Comparison of ENCODE assay signal across 33 mouse cellular contexts in the genomic region with DNA sequence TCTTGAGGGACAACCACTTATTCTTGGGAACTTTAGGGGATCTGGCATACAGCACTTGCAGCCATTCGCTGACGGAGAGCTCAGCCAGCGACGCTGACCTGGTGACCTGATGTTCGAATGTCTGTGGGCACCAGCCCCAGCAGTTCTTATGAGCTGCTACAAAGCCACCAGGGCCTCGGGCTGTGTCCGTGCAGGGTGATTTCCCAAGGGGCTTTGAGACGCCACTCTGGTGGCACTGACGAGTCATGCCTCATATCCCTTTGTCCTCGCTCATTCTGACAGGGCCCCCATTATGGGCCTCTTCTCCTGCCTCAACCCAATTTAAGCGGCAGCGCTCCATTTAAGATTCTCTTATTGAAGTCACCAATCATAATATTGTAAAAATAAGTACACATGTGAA. TPM values are rescaled to one million over a fixed set of nuclear protein-coding genes. Genes with fewer than 3 reads are reported as not detected.
DNase-seq lines count a peak whose midpoint lies in the region; ATAC-seq and TF ChIP-seq lines count a peak whose summit lies in the region.
"Had no signal": no experiment of that assay in that cellular context is flagged by ENCODE, and none has a peak within 500 bp of the region (broad histone marks: within the 10 kb centered on the region; RNA-seq: fewer than 3 reads in every experiment).

No protein-coding gene starts in this region.

- TF ChIP-seq RAD21 in CH12.LX (IDR thresholded peaks at IDR 0.05; ENCODE audit: low read depth, low read length) = no peak

- dilution Hi-C loops in CH12.LX (cut with MboI; ENCODE audit: extremely low pct_ligation_motif_present, extremely low pct_unique_long_range_greater_than_20kb, low sequenced_read_pairs) = no loop called here

- ATAC-seq in forebrain, embryonic 14.5 days = no peak
- ATAC-seq in hindbrain, embryonic 12.5 days (ENCODE audit: low FRiP score) = 0 out of 2 replicates have a peak, but pooled peaks have one; percentile 46
- ATAC-seq in hindbrain, embryonic 14.5 days (ENCODE audit: low FRiP score) = no peak
- ATAC-seq in kidney, embryonic 14.5 days (ENCODE audit: low FRiP score, low TSS enrichment) = no peak
- ATAC-seq: forebrain, embryonic 13.5 days; forebrain, postnatal 0 days had no signal

- H3K9ac ChIP-seq in forebrain, embryonic 14.5 days (ENCODE audit: low read length) = no peak overlapping the region
- no peak overlapping the region for H3K9ac ChIP-seq in hindbrain, embryonic 12.5 days
- no peak overlapping the region for H3K9ac ChIP-seq in hindbrain, embryonic 14.5 days
- H3K9ac ChIP-seq in CH12.LX (ENCODE audit: insufficient read depth, low read depth) = no peak overlapping the region
- H3K9ac ChIP-seq in kidney, embryonic 14.5 days (ENCODE audit: low read depth, low read length) = no peak overlapping the region
- H3K9ac ChIP-seq: embryonic facial prominence, embryonic 13.5 days; forebrain, embryonic 13.5 days; forebrain, postnatal 0 days; heart, embryonic 13.5 days; hindbrain, embryonic 15.5 days had no signal

- no peaks in the 10 kb centered on the region for H3K9me3 ChIP-seq in forebrain, embryonic 10.5 days
- H3K9me3 ChIP-seq in forebrain, embryonic 14.5 days (replicated peaks; ENCODE audit: control insufficient read depth, low read length) = no peaks in the 10 kb centered on the region
- H3K9me3 ChIP-seq in hindbrain, embryonic 12.5 days (replicated peaks) = no peaks in the 10 kb centered on the region
- no peaks in the 10 kb centered on the region for H3K9me3 ChIP-seq in hindbrain, embryonic 14.5 days (ENCODE audit: control insufficient read depth, low read length)
- no peaks in the 10 kb centered on the region for H3K9me3 ChIP-seq in CH12.LX (replicated peaks; ENCODE audit: low read length)
- H3K9me3 ChIP-seq in kidney, embryonic 14.5 days (ENCODE audit: control insufficient read depth, low read length) = no peaks in the 10 kb centered on the region
- H3K9me3 ChIP-seq: embryonic facial prominence, embryonic 10.5 days; embryonic facial prominence, embryonic 13.5 days; forebrain, embryonic 13.5 days; heart, embryonic 10.5 days; heart, embryonic 13.5 days; hindbrain, embryonic 15.5 days had no signal

- 79% methylated on average over 12 of the region's 12 CpGs for WGBS in forebrain, embryonic 10.5 days
- WGBS in forebrain, embryonic 14.5 days = 67% methylated on average over 12 of the region's 12 CpGs
- 60% methylated on average over 12 of the region's 12 CpGs for WGBS in hindbrain, embryonic 12.5 days
- 47% methylated on average over 12 of the region's 12 CpGs for WGBS in hindbrain, embryonic 14.5 days
- WGBS in kidney, embryonic 14.5 days = 67% methylated on average over 12 of the region's 12 CpGs

- H3K79me2 ChIP-seq in CH12.LX (replicated peaks; ENCODE audit: control insufficient read depth, extremely low read depth, insufficient read depth, poor library complexity, severe bottlenecking) = no peaks in the 10 kb centered on the region

- no peak overlapping the region for H3K4me2 ChIP-seq in forebrain, embryonic 14.5 days (ENCODE audit: low read length)
- no peak overlapping the region for H3K4me2 ChIP-seq in hindbrain, embryonic 12.5 days (replicated peaks)
- no peak overlapping the region for H3K4me2 ChIP-seq in hindbrain, embryonic 14.5 days (replicated peaks)
- no peak overlapping the region for H3K4me2 ChIP-seq in CH12.LX (ENCODE audit: insufficient read depth, low read depth, poor library complexity, severe bottlenecking)
- no peak overlapping the region for H3K4me2 ChIP-seq in kidney, embryonic 14.5 days (replicated peaks; ENCODE audit: low read depth, low read length)
- H3K4me2 ChIP-seq: embryonic facial prominence, embryonic 13.5 days; forebrain, embryonic 13.5 days; heart, embryonic 13.5 days; hindbrain, embryonic 15.5 days had no signal

- in situ Hi-C loops in CH12.LX (cut with MboI; ENCODE audit: low pct_ligation_motif_present, low pct_unique_long_range_greater_than_20kb, low sequenced_read_pairs) = no loop called here

- peaks cover 49% of the 10 kb centered on the region for H3K36me3 ChIP-seq in forebrain, embryonic 10.5 days (replicated peaks)
- 0 out of 2 replicates have a peak, but pooled peaks cover 3% of the 10 kb centered on the region for H3K36me3 ChIP-seq in forebrain, embryonic 14.5 days (ENCODE audit: control insufficient read depth, insufficient read depth, low read length)
- 0 out of 2 replicates have a peak, but pooled peaks cover 9% of the 10 kb centered on the region for H3K36me3 ChIP-seq in hindbrain, embryonic 12.5 days
- peaks cover 5% of the 10 kb centered on the region for H3K36me3 ChIP-seq in hindbrain, embryonic 14.5 days (replicated peaks; ENCODE audit: control insufficient read depth, insufficient read depth)
- no peaks in the 10 kb centered on the region for H3K36me3 ChIP-seq in CH12.LX (replicated peaks in 1 of 2; ENCODE audit: control insufficient read depth in 1 of 2, insufficient read depth in 1 of 2, low read length in 1 of 2)
- peaks cover 53% of the 10 kb centered on the region for H3K36me3 ChIP-seq in kidney, embryonic 14.5 days (ENCODE audit: control insufficient read depth, insufficient read depth, low read length)

- no peak for TF ChIP-seq CTCF in CH12.LX (conservative IDR thresholded peaks at IDR 0.05 in 1 of 2, IDR thresholded peaks at IDR 0.05 in 1 of 2; ENCODE audit: low read depth in 2 of 2, low read length in 2 of 2)

- H3K27me3 ChIP-seq in forebrain, embryonic 10.5 days (ENCODE audit: poor library complexity, severe bottlenecking) = no peaks in the 10 kb centered on the region
- no peaks in the 10 kb centered on the region for H3K27me3 ChIP-seq in forebrain, embryonic 14.5 days (replicated peaks; ENCODE audit: control insufficient read depth, insufficient read depth, low read length)
- no peaks in the 10 kb centered on the region for H3K27me3 ChIP-seq in hindbrain, embryonic 12.5 days
- no peaks in the 10 kb centered on the region for H3K27me3 ChIP-seq in hindbrain, embryonic 14.5 days (ENCODE audit: control insufficient read depth, insufficient read depth, low read length)
- no peaks in the 10 kb centered on the region for H3K27me3 ChIP-seq in CH12.LX (replicated peaks)
- H3K27me3 ChIP-seq in kidney, embryonic 14.5 days (ENCODE audit: control insufficient read depth, insufficient read depth, low read length) = no peaks in the 10 kb centered on the region
- H3K27me3 ChIP-seq: embryonic facial prominence, embryonic 13.5 days; forebrain, embryonic 13.5 days; heart, embryonic 13.5 days; hindbrain, embryonic 15.5 days had no signal

- no peak overlapping the region for H3K4me3 ChIP-seq in forebrain, embryonic 10.5 days
- no peak overlapping the region for H3K4me3 ChIP-seq in forebrain, embryonic 14.5 days (ENCODE audit: low read depth, low read length)
- no peak overlapping the region for H3K4me3 ChIP-seq in hindbrain, embryonic 12.5 days
- H3K4me3 ChIP-seq in hindbrain, embryonic 14.5 days (replicated peaks; ENCODE audit: low read length) = no peak overlapping the region
- no peak overlapping the region for H3K4me3 ChIP-seq in CH12.LX (replicated peaks in 1 of 3; ENCODE audit: low read depth in 2 of 3, low read length in 2 of 3, poor library complexity in 1 of 3)
- H3K4me3 ChIP-seq in kidney, embryonic 14.5 days (ENCODE audit: low read length) = no peak overlapping the region
- H3K4me3 ChIP-seq: embryonic facial prominence, embryonic 10.5 days; embryonic facial prominence, embryonic 13.5 days; erythroblast, embryonic 14.5 days; forebrain, embryonic 13.5 days; gastrocnemius, adult 2 months; heart, embryonic 10.5 days; heart, embryonic 13.5 days; hindbrain, embryonic 15.5 days had no signal

- H3K4me1 ChIP-seq in forebrain, embryonic 10.5 days = peaks cover 10% of the 10 kb centered on the region
- H3K4me1 ChIP-seq in forebrain, embryonic 14.5 days (ENCODE audit: control insufficient read depth, insufficient read depth, low read length) = no peaks in the 10 kb centered on the region
- H3K4me1 ChIP-seq in hindbrain, embryonic 12.5 days = 0 out of 2 replicates have a peak, but pooled peaks cover 3% of the 10 kb centered on the region
- H3K4me1 ChIP-seq in hindbrain, embryonic 14.5 days (replicated peaks; ENCODE audit: control insufficient read depth, insufficient read depth, low read length) = no peaks in the 10 kb centered on the region
- peaks cover 16 to 43% of the 10 kb centered on the region in 2 experiments for H3K4me1 ChIP-seq in CH12.LX (ENCODE audit: control insufficient read depth in 1 of 2, insufficient read depth in 2 of 2)
- H3K4me1 ChIP-seq in kidney, embryonic 14.5 days (ENCODE audit: control insufficient read depth, insufficient read depth, low read length) = no peaks in the 10 kb centered on the region
- H3K4me1 ChIP-seq: embryonic facial prominence, embryonic 13.5 days; forebrain, embryonic 13.5 days; heart, embryonic 10.5 days; heart, embryonic 13.5 days; hindbrain, embryonic 15.5 days had no signal

- TF ChIP-seq POLR2A in CH12.LX (IDR thresholded peaks at IDR 0.05; ENCODE audit: low read depth, low read length) = no peak

- no peak for DNase-seq in forebrain, embryonic 10.5 days (ENCODE audit: extremely low spot score, low spot score)
- DNase-seq in forebrain, embryonic 14.5 days (ENCODE audit: low spot score) = no peak
- no peak for DNase-seq in hindbrain, embryonic 14.5 days (ENCODE audit: low spot score)
- DNase-seq in CH12.LX (ENCODE audit: extremely low read depth) = peak; percentile 41
- DNase-seq in retina, embryonic 14.5 days (ENCODE audit: low spot score) = peak; percentile 61
- DNase-seq in cerebellum, adult 9-10 months = no peak
- DNase-seq: adrenal gland, adult 2 months; adrenal gland, postnatal 14 days; B cell, adult 2 months; cerebellum, adult 11 months; cerebellum, adult 8-10 months; cerebellum, postnatal 14 days; forebrain, postnatal 0 days; gastrocnemius, adult 2 months; gastrocnemius, postnatal 14 days; heart, adult 18-20 months; heart, postnatal 14 days; heart, postnatal 4 days had no signal

- peak overlapping the region; percentile 48; the same call in 1 of the 2 replicates for H3K27ac ChIP-seq in forebrain, embryonic 10.5 days
- H3K27ac ChIP-seq in forebrain, embryonic 14.5 days (ENCODE audit: low read depth, low read length) = no peak overlapping the region
- H3K27ac ChIP-seq in hindbrain, embryonic 12.5 days = no peak overlapping the region
- H3K27ac ChIP-seq in hindbrain, embryonic 14.5 days = no peak overlapping the region
- H3K27ac ChIP-seq in CH12.LX (ENCODE audit: insufficient read depth, low read depth) = no peak overlapping the region
- H3K27ac ChIP-seq in kidney, embryonic 14.5 days (ENCODE audit: low read depth, low read length) = no peak overlapping the region
- H3K27ac ChIP-seq: embryonic facial prominence, embryonic 10.5 days; embryonic facial prominence, embryonic 13.5 days; forebrain, embryonic 13.5 days; gastrocnemius, adult 2 months; heart, embryonic 10.5 days; heart, embryonic 13.5 days; hindbrain, embryonic 15.5 days had no signal

- TF ChIP-seq EP300 in CH12.LX (IDR thresholded peaks at IDR 0.05; ENCODE audit: low read length) = no peak

RNA-seq across cellular contexts. Expression of a gene that starts 50.8 kb away (rescaled TPM):
- polyA plus RNA-seq in forebrain, embryonic 10.5 days (2016; fragmentation: Nextera tagmentation; extraction: Ambion mirVana) = 0.04 TPM in 1 of 2 replicates, not detected in the other
- polyA plus RNA-seq in forebrain, embryonic 14.5 days (2014; fragmentation: Nextera tagmentation; extraction: Ambion mirVana) = not detected in 2 replicates
- 0.23 and 0.54 TPM in 2 replicates for polyA plus RNA-seq in hindbrain, embryonic 12.5 days (2016; fragmentation: Nextera tagmentation; extraction: Ambion mirVana)
- polyA plus RNA-seq in hindbrain, embryonic 14.5 days (2014; fragmentation: Nextera tagmentation; extraction: Ambion mirVana) = 0.46 and 0.73 TPM in 2 replicates
- total RNA-seq in CH12.LX (2012; rRNA removed) (not detected in 2 replicates), CH12.LX (2014; rRNA removed) (not detected in 2 replicates)
- polyA plus RNA-seq in CH12.LX (2012; ENCODE audit: insufficient read length, low read depth) = not detected in 2 replicates
- polyA plus RNA-seq in kidney, embryonic 14.5 days (2014; fragmentation: Nextera tagmentation; extraction: Ambion mirVana) = 0.05 TPM in 1 of 2 replicates, not detected in the other
- total RNA-seq: adrenal gland, adult 2 months; adrenal gland, postnatal 14 days; adrenal gland, postnatal 4 days; gastrocnemius, adult 2 months; gastrocnemius, postnatal 14 days; gastrocnemius, postnatal 4 days; heart, adult 18-20 months; heart, postnatal 14 days; heart, postnatal 4 days; MEL had no signal
- polyA plus RNA-seq: adrenal gland, adult 2 months; embryonic facial prominence, embryonic 10.5 days; embryonic facial prominence, embryonic 13.5 days; forebrain, embryonic 13.5 days; heart, embryonic 10.5 days; heart, embryonic 13.5 days; heart, embryonic 16.5 days; intestine, embryonic 14.5 days; intestine, postnatal 0 days had no signal

Comparison
In these comparisons a context has a peak if more than half of its experiments do, and no peak if none do; other contexts are left out.
1. DNase-seq: peak in CH12.LX (single experiment) and retina, embryonic 14.5 days (single experiment); none in forebrain, embryonic 10.5 days (single experiment), forebrain, embryonic 14.5 days (single experiment), hindbrain, embryonic 14.5 days (single experiment) and cerebellum, adult 9-10 months (single experiment).